Mouse (Mus musculus): ENCODE data around the gene Tbx20. TPM values are rescaled to one million over a fixed set of nuclear protein-coding genes. Genes with fewer than 3 reads are reported as not detected.
A peak's percentile ranks its signal among the peaks of the same experiment; 100 is the strongest.

Gene Tbx20
- polyA plus RNA-seq, 1 experiment from 2014 or later, result 0.46 TPM

DNA sequence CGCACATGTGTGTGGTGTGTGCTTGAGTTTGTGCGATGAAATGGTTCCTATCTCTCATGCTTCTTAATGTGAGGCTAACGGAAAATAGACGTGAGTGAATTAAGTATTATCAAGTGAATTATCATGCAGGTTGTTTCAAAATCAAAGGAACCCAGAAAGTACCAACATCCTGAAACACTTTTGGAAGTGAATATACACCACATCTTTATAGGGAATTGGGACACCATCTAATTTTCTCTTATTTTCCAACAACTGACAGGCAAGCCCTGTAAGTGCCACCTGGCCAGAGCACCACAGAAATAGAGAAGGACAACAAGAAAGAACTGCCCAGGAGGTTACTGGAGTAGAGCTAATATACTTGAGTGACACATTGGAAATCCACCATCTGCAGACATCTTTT, 2.4 kb downstream of the Tbx20 start:
- Histone ChIP-seq H3K4me3 (ENCODE audit: low read depth, low read length) (no peak overlapping the region), H3K4me1 (ENCODE audit: control insufficient read depth, low read depth, low read length) (no peaks in the 10 kb centered on the region), H3K9me3 (replicated peaks; ENCODE audit: control insufficient read depth, low read length) (no peaks in the 10 kb centered on the region), H3K27ac (ENCODE audit: low read length) (no peak overlapping the region), H3K4me2 (ENCODE audit: low read depth, low read length) (no peak overlapping the region), H3K27me3 (ENCODE audit: control insufficient read depth, insufficient read depth, low read depth, low read length) (peaks cover 72% of the 10 kb centered on the region), H3K36me3 (ENCODE audit: control insufficient read depth, insufficient read depth) (no peaks in the 10 kb centered on the region), H3K9ac (ENCODE audit: low read depth, low read length) (no peak overlapping the region)
- WGBS (ENCODE audit: insufficient replicate concordance), result 24% methylated on average over 4 of the region's 4 CpGs
- no peak for ATAC-seq (ENCODE audit: low read depth)

DNA sequence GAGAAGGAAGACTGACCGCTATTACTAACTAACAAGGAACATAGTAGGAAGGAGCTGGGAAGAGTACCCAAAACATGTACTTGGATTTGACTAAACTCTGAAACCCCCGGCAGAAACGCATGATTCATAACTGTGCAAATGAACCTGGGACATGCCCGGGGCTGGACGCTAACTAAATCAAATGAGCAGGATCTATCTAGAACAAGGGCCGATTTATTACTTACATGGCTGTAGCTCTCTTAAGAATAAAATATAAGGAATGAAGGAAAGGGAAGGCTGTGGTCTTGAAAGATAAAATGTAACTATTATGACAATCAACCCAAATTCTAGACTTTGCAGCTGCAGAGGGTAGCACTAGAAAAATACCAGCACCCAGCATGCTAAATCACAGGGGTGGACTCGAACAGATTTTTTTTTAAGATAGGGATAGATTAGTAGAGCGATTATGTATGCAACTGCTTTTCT, 3.1 kb downstream of the Tbx20 start:
- Histone ChIP-seq H3K9me3 (replicated peaks; ENCODE audit: control insufficient read depth, low read length) (no peaks in the 10 kb centered on the region), H3K27me3 (ENCODE audit: control insufficient read depth, insufficient read depth, low read depth, low read length) (peaks cover 65% of the 10 kb centered on the region), H3K27ac (ENCODE audit: low read length) (no peak overlapping the region), H3K4me2 (ENCODE audit: low read depth, low read length) (no peak overlapping the region), H3K4me1 (ENCODE audit: control insufficient read depth, low read depth, low read length) (no peaks in the 10 kb centered on the region), H3K4me3 (ENCODE audit: low read depth, low read length) (no peak overlapping the region), H3K9ac (ENCODE audit: low read depth, low read length) (no peak overlapping the region), H3K36me3 (ENCODE audit: control insufficient read depth, insufficient read depth) (no peaks in the 10 kb centered on the region)
- WGBS (ENCODE audit: insufficient replicate concordance), result 6% methylated on average over 8 of the region's 8 CpGs
- no peak for ATAC-seq (ENCODE audit: low read depth)

GRCm38 (mm10) chr9:24770149-24770940, 3.8 kb downstream of the Tbx20 start:
- no peak for ATAC-seq (ENCODE audit: low read depth)
- Histone ChIP-seq H3K27ac (ENCODE audit: low read length) (no peak overlapping the region), H3K4me3 (ENCODE audit: low read depth, low read length) (peak overlapping the region; percentile 31), H3K36me3 (ENCODE audit: control insufficient read depth, insufficient read depth) (no peaks in the 10 kb centered on the region), H3K4me2 (ENCODE audit: low read depth, low read length) (peak overlapping the region; percentile 12), H3K27me3 (ENCODE audit: control insufficient read depth, insufficient read depth, low read depth, low read length) (peaks cover 61% of the 10 kb centered on the region), H3K4me1 (ENCODE audit: control insufficient read depth, low read depth, low read length) (no peaks in the 10 kb centered on the region), H3K9me3 (replicated peaks; ENCODE audit: control insufficient read depth, low read length) (no peaks in the 10 kb centered on the region), H3K9ac (ENCODE audit: low read depth, low read length) (no peak overlapping the region)
- WGBS (ENCODE audit: insufficient replicate concordance), result under 1% methylated on average over 41 of the region's 41 CpGs

GRCm38 (mm10) chr9:24769611-24770010, 4.5 kb downstream of the Tbx20 start:
- H3K27me3 ChIP-seq (ENCODE audit: control insufficient read depth, insufficient read depth, low read depth, low read length), result peaks cover 54% of the 10 kb centered on the region
- no peak overlapping the region for H3K4me3 ChIP-seq (ENCODE audit: low read depth, low read length)
- no peak for ATAC-seq (ENCODE audit: low read depth)
- no peaks in the 10 kb centered on the region for H3K4me1 ChIP-seq (ENCODE audit: control insufficient read depth, low read depth, low read length)
- WGBS (ENCODE audit: insufficient replicate concordance), result 25% methylated on average over 9 of the region's 9 CpGs
- no peak overlapping the region for H3K4me2 ChIP-seq (ENCODE audit: low read depth, low read length)
- no peaks in the 10 kb centered on the region for H3K36me3 ChIP-seq (ENCODE audit: control insufficient read depth, insufficient read depth)
- no peak overlapping the region for H3K27ac ChIP-seq (ENCODE audit: low read length)
- no peak overlapping the region for H3K9ac ChIP-seq (ENCODE audit: low read depth, low read length)
- no peaks in the 10 kb centered on the region for H3K9me3 ChIP-seq (replicated peaks; ENCODE audit: control insufficient read depth, low read length)

DNA sequence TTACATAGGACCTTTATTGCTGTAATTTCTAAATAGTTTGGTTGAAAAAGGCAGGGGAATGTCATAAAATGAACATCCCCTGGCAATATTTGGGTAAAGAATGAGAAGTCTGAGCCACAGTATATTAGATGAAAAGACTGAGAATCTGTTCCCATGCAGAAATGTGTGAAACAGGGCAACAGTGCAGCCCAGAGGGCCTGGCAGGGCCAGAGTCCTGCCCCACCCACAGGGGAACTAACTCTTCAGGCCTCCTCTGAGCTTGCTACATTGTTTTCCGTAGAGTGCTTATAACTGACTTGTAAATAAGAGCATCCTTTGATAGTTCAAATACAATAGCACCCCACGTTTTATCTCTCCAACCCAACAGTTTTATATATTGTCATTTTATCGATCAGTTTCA, 7.0 kb downstream of the Tbx20 start:
- Histone ChIP-seq H3K4me2 (ENCODE audit: low read depth, low read length) (no peak overlapping the region), H3K4me1 (ENCODE audit: control insufficient read depth, low read depth, low read length) (no peaks in the 10 kb centered on the region)
- 46% methylated on average over 3 of the region's 3 CpGs for WGBS (ENCODE audit: insufficient replicate concordance)

DNA sequence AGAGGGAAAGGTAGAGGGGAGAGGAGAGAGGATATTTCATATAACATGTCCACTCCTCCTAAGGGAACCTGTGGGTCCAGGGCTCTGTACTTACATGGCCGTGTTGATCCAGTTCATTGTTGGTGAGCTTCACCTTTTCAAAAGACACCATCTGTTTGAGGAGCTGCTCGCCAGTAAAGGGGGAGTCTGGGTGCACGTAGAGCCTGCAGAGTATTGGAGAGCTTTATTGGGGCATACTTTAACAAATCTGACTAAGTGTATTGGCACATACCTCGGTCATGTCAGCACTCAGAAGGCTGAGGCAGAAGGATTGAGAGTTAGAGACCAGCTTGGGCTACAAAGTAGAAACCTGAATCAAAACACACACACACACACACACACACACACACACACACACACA, 8.5 kb downstream of the Tbx20 start:
- peaks cover 15% of the 10 kb centered on the region for H3K27me3 ChIP-seq (ENCODE audit: control insufficient read depth, insufficient read depth, low read depth, low read length)
- no peak for ATAC-seq (ENCODE audit: low read depth)
- no peak overlapping the region for H3K4me2 ChIP-seq (ENCODE audit: low read depth, low read length)
- H3K4me3 ChIP-seq (ENCODE audit: low read depth, low read length), result no peak overlapping the region
- H3K36me3 ChIP-seq (ENCODE audit: control insufficient read depth, insufficient read depth), result no peaks in the 10 kb centered on the region
- WGBS (ENCODE audit: insufficient replicate concordance), result 47% methylated on average over 4 of the region's 4 CpGs
- no peak overlapping the region for H3K27ac ChIP-seq (ENCODE audit: low read length)
- H3K4me1 ChIP-seq (ENCODE audit: control insufficient read depth, low read depth, low read length), result no peaks in the 10 kb centered on the region
- H3K9ac ChIP-seq (ENCODE audit: low read depth, low read length), result no peak overlapping the region
- H3K9me3 ChIP-seq (replicated peaks; ENCODE audit: control insufficient read depth, low read length), result no peaks in the 10 kb centered on the region

More for the DNA sequence above, 7.0 kb downstream of the Tbx20 start:
- H3K36me3 ChIP-seq (ENCODE audit: control insufficient read depth, insufficient read depth), result no peaks in the 10 kb centered on the region
- H3K27ac ChIP-seq (ENCODE audit: low read length), result no peak overlapping the region
- no peak overlapping the region for H3K4me3 ChIP-seq (ENCODE audit: low read depth, low read length)
- no peaks in the 10 kb centered on the region for H3K9me3 ChIP-seq (replicated peaks; ENCODE audit: control insufficient read depth, low read length)
- H3K9ac ChIP-seq (ENCODE audit: low read depth, low read length), result no peak overlapping the region
- H3K27me3 ChIP-seq (ENCODE audit: control insufficient read depth, insufficient read depth, low read depth, low read length), result peaks cover 29% of the 10 kb centered on the region
- no peak for ATAC-seq (ENCODE audit: low read depth)

GRCm38 (mm10) chr9:24760461-24760860, 13.6 kb downstream of the Tbx20 start:
- Histone ChIP-seq H3K4me3 (ENCODE audit: low read depth, low read length) (no peak overlapping the region), H3K4me2 (ENCODE audit: low read depth, low read length) (no peak overlapping the region), H3K4me1 (ENCODE audit: control insufficient read depth, low read depth, low read length) (no peaks in the 10 kb centered on the region), H3K36me3 (ENCODE audit: control insufficient read depth, insufficient read depth) (no peaks in the 10 kb centered on the region), H3K27ac (ENCODE audit: low read length) (no peak overlapping the region), H3K9ac (ENCODE audit: low read depth, low read length) (no peak overlapping the region), H3K27me3 (ENCODE audit: control insufficient read depth, insufficient read depth, low read depth, low read length) (no peaks in the 10 kb centered on the region), H3K9me3 (replicated peaks; ENCODE audit: control insufficient read depth, low read length) (no peaks in the 10 kb centered on the region)
- 29% methylated on average over 4 of the region's 4 CpGs for WGBS (ENCODE audit: insufficient replicate concordance)
- no peak for ATAC-seq (ENCODE audit: low read depth)

GRCm38 (mm10) chr9:24744958-24745357, 29.1 kb downstream of the Tbx20 start:
- no peak for ATAC-seq (ENCODE audit: low read depth)
- Histone ChIP-seq H3K4me2 (ENCODE audit: low read depth, low read length) (no peak overlapping the region), H3K27ac (ENCODE audit: low read length) (no peak overlapping the region), H3K9me3 (replicated peaks; ENCODE audit: control insufficient read depth, low read length) (no peaks in the 10 kb centered on the region), H3K36me3 (ENCODE audit: control insufficient read depth, insufficient read depth) (no peaks in the 10 kb centered on the region), H3K4me1 (ENCODE audit: control insufficient read depth, low read depth, low read length) (no peaks in the 10 kb centered on the region), H3K9ac (ENCODE audit: low read depth, low read length) (no peak overlapping the region), H3K27me3 (ENCODE audit: control insufficient read depth, insufficient read depth, low read depth, low read length) (no peaks in the 10 kb centered on the region), H3K4me3 (ENCODE audit: low read depth, low read length) (no peak overlapping the region)
- 65% methylated on average over 5 of the region's 5 CpGs for WGBS (ENCODE audit: insufficient replicate concordance)

DNA sequence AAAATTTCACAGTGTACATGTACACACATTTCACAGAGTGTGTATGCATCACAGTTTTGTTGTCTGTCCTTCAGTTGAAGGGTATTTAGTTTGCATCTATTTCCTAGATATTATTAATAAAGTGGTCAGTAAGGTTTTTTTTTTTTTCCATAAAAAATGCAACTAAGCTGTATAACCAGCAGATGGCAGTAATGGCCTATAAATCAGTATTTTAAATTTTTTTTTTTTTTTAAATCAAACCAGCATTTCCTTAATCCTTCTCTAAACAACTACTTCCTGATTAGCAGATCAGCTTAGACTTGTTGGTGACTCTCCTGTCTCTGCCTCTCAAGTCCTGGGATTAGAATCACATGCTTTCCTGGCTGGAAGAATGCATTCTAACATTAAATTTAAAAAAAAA, 72.9 kb downstream of the Tbx20 start:
- H3K9ac ChIP-seq (ENCODE audit: low read depth, low read length), result no peak overlapping the region
- H3K4me3 ChIP-seq (ENCODE audit: low read depth, low read length), result no peak overlapping the region
- H3K36me3 ChIP-seq (ENCODE audit: control insufficient read depth, insufficient read depth), result no peaks in the 10 kb centered on the region
- no peaks in the 10 kb centered on the region for H3K4me1 ChIP-seq (ENCODE audit: control insufficient read depth, low read depth, low read length)
- no peaks in the 10 kb centered on the region for H3K9me3 ChIP-seq (replicated peaks; ENCODE audit: control insufficient read depth, low read length)
- peaks cover 4% of the 10 kb centered on the region; the same call in 1 of the 2 replicates for H3K27me3 ChIP-seq (ENCODE audit: control insufficient read depth, insufficient read depth, low read depth, low read length)
- no peak for ATAC-seq (ENCODE audit: low read depth)
- H3K27ac ChIP-seq (ENCODE audit: low read length), result no peak overlapping the region
- no peak overlapping the region for H3K4me2 ChIP-seq (ENCODE audit: low read depth, low read length)

All from liver, embryonic 16.5 days (tissue).